Mouse (Mus musculus) MEL (cell line): Measurements from ENCODE around the gene Ppp1r1b. TPM values are rescaled to one million over a fixed set of nuclear protein-coding genes. Genes with fewer than 3 reads are reported as not detected.

Source experiments
- DNase-seq: peaks from one replicate; pipeline ENCODE4 v3.0.0; 2011; ENCODE audit warnings: low read depth, low spot score
- H3K27ac ChIP-seq: 2 replicates; pipeline ENCODE4 v1.5.1; 2012; ENCODE audit warnings: low read depth, mild to moderate bottlenecking, control low read depth, low read length, moderate library complexity; ENCODE audit not compliant: control insufficient read depth
- H3K27me3 ChIP-seq, 2 experiments: fragments of 150-350 bp in 1 of 2; sonication (generic) in 1 of 2; 2 replicates each; pipeline ENCODE4 v1.6.1; 2012; ENCODE audit warnings: low read length in 2 of 2, mild to moderate bottlenecking in 2 of 2, improper control_type of control experiment in 1 of 2, moderate library complexity in 1 of 2; ENCODE audit not compliant: insufficient read depth in 2 of 2, control insufficient read depth in 1 of 2
- H3K36me3 ChIP-seq, 2 experiments: 2 replicates each; pipeline ENCODE4 v1.6.1; 2012 to 2014; ENCODE audit warnings: low read length in 2 of 2, improper control_type of control experiment in 1 of 2, inconsistent platforms in 1 of 2, mild to moderate bottlenecking in 1 of 2; ENCODE audit not compliant: insufficient read depth in 2 of 2, control insufficient read depth in 1 of 2
- H3K4me1 ChIP-seq, 2 experiments: fragments of 150-350 bp in 1 of 2; sonication (generic) in 1 of 2; 2 replicates each; pipeline ENCODE4 v1.6.1; 2012; ENCODE audit warnings: low read length in 2 of 2, improper control_type of control experiment in 1 of 2, mild to moderate bottlenecking in 1 of 2; ENCODE audit not compliant: insufficient read depth in 2 of 2, control insufficient read depth in 1 of 2
- H3K4me3 ChIP-seq, 2 experiments: fragments of 150-350 bp in 1 of 2; sonication (generic) in 1 of 2; 2 replicates each; pipeline ENCODE4 v1.5.1; 2012; ENCODE audit warnings: low read depth in 2 of 2, low read length in 2 of 2, mild to moderate bottlenecking in 2 of 2, moderate library complexity in 2 of 2, control low read depth in 1 of 2, improper control_type of control experiment in 1 of 2; ENCODE audit not compliant: control insufficient read depth in 1 of 2, insufficient read depth in 1 of 2
- H3K79me2 ChIP-seq: 2 replicates; pipeline ENCODE4 v1.6.1; 2012; ENCODE audit warnings: mild to moderate bottlenecking, low read length, moderate library complexity; ENCODE audit not compliant: control insufficient read depth, poor library complexity, insufficient read depth
- H3K9ac ChIP-seq: 2 replicates; pipeline ENCODE4 v1.6.1; 2012; ENCODE audit warnings: low read depth, mild to moderate bottlenecking, control low read depth, low read length, moderate library complexity; ENCODE audit not compliant: control insufficient read depth, poor library complexity, severe bottlenecking
- H3K9me3 ChIP-seq: fragments of 150-350 bp; sonication (generic); replicated peaks from 2 replicates; pipeline ENCODE4 v1.6.1; 2012; ENCODE audit warnings: mild to moderate bottlenecking, low read length, improper control_type of control experiment, moderate library complexity; ENCODE audit not compliant: insufficient read depth
- CTCF ChIP-seq, 3 experiments: IDR thresholded peaks in 2 of 3; conservative IDR thresholded peaks in 1 of 3; 2 replicates each; pipeline ENCODE4 v1.5.1; 2011 to 2012; ENCODE audit warnings: low read length in 3 of 3, low read depth in 2 of 3, mild to moderate bottlenecking in 2 of 3, improper control_type of control experiment in 1 of 3, inconsistent platforms in 1 of 3, mixed read lengths in 1 of 3, moderate library complexity in 1 of 3; ENCODE audit not compliant: control insufficient read depth in 1 of 3, insufficient read depth in 1 of 3, poor library complexity in 1 of 3, severe bottlenecking in 1 of 3
- ELF1 ChIP-seq: IDR thresholded peaks from 2 replicates; pipeline ENCODE4 v1.6.1; 2014; ENCODE audit warnings: low read depth, mild to moderate bottlenecking, inconsistent platforms, low read length, improper control_type of control experiment, moderate library complexity
- ETS1 ChIP-seq: IDR thresholded peaks from 2 replicates; pipeline ENCODE4 v1.6.1; 2012; ENCODE audit warnings: low read depth, mild to moderate bottlenecking, inconsistent platforms, low read length, improper control_type of control experiment, moderate library complexity
- HCFC1 ChIP-seq: IDR thresholded peaks from 2 replicates; pipeline ENCODE4 v1.6.1; 2012; ENCODE audit warnings: low read depth, mild to moderate bottlenecking, inconsistent platforms, low read length, improper control_type of control experiment, moderate library complexity
- JUND ChIP-seq: IDR thresholded peaks from 2 replicates; pipeline ENCODE4 v1.6.1; 2011; ENCODE audit warnings: low read depth, mild to moderate bottlenecking, improper control_type of control experiment, low read length
- MAX ChIP-seq: IDR thresholded peaks from 2 replicates; pipeline ENCODE4 v1.6.1; 2011; ENCODE audit warnings: low read length, improper control_type of control experiment
- MEF2A ChIP-seq: IDR thresholded peaks from 2 replicates; pipeline ENCODE4 v1.6.1; 2014; ENCODE audit warnings: low read depth, mild to moderate bottlenecking, inconsistent platforms, low read length, improper control_type of control experiment; ENCODE audit not compliant: poor library complexity, insufficient replicate concordance, severe bottlenecking; ENCODE audit errors: extremely low read depth
- MYC ChIP-seq: IDR thresholded peaks from 2 replicates; pipeline ENCODE4 v1.6.1; 2011; ENCODE audit warnings: low read depth, mild to moderate bottlenecking, low read length, improper control_type of control experiment, moderate library complexity
- NELFE ChIP-seq: IDR thresholded peaks from 2 replicates; pipeline ENCODE4 v1.6.1; 2011; ENCODE audit warnings: low read depth, low read length, improper control_type of control experiment
- NRF1 ChIP-seq: IDR thresholded peaks from 2 replicates; pipeline ENCODE4 v1.6.1; 2014; ENCODE audit warnings: low read depth, mild to moderate bottlenecking, inconsistent platforms, low read length, improper control_type of control experiment, moderate library complexity; ENCODE audit not compliant: poor library complexity, insufficient read depth, severe bottlenecking
- RCOR1 ChIP-seq: IDR thresholded peaks from 2 replicates; pipeline ENCODE4 v1.6.1; 2012; ENCODE audit warnings: low read depth, mild to moderate bottlenecking, inconsistent platforms, low read length, improper control_type of control experiment
- SMC3 ChIP-seq: IDR thresholded peaks from 2 replicates; pipeline ENCODE4 v1.6.1; 2011; ENCODE audit warnings: low read depth, low read length, improper control_type of control experiment
- TAL1 ChIP-seq: IDR thresholded peaks from 2 replicates; pipeline ENCODE4 v1.6.1; 2012; ENCODE audit warnings: mild to moderate bottlenecking, inconsistent platforms, low read length, moderate library complexity, mixed read lengths
- TBP ChIP-seq: IDR thresholded peaks from 2 replicates; pipeline ENCODE4 v1.8.0; 2011; ENCODE audit warnings: low read depth, low read length, improper control_type of control experiment
- ZKSCAN1 ChIP-seq: IDR thresholded peaks from 2 replicates; pipeline ENCODE4 v1.6.1; 2012; ENCODE audit warnings: low read depth, mild to moderate bottlenecking, inconsistent platforms, low read length, improper control_type of control experiment, moderate library complexity
- ZNF384 ChIP-seq: IDR thresholded peaks from 2 replicates; pipeline ENCODE4 v1.6.1; 2012; ENCODE audit warnings: low read depth, mild to moderate bottlenecking, inconsistent platforms, low read length, improper control_type of control experiment
- polyA plus RNA-seq, 2 experiments: library from polyadenylated mRNA; stranded (reverse) in 1 of 2; unstranded in 1 of 2; fragments of >175 nt in 1 of 2; fragments of >200 nt in 1 of 2; gene quantifications; 2 replicates each; pipeline versions ENCODE4 v1.2.1 to v1.2.4; 2012; ENCODE audit warnings: low replicate concordance in 2 of 2, low read depth in 1 of 2; ENCODE audit not compliant: insufficient read length in 2 of 2, insufficient read depth in 1 of 2, missing spikeins in 1 of 2
- total RNA-seq: library from RNA; depleted of rRNA; stranded (reverse); fragments of 300-350 nt; gene quantifications from 2 replicates; pipeline ENCODE4 v1.2.3, GENCODE M21; 2012

Ppp1r1b gene
- total and polyA plus RNA-seq, 3 experiments = 35.2 to 114 TPM; not detected in 1

DNA sequence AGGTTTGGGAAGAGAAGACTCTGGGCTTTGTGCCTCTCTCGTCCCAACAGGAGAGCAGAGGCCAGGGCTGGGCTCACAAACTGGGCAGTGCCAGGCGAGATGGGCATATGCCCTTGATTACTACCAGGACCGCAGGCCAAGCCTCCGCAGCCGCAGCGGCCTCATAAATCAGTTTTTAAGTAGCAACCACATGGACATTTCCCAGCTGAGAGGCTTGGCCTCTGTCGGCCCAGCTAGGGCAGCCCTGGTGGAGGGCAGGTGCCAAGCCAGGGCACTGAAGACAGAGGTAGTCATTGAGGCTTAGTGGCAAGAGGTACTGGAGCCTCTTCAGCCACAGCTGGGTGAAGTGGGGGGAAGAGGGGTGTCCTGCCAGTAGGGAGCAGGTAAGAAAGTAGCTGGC is 30.7 kb upstream of the Ppp1r1b start (continued):
- TF ChIP-seq MEF2A = no peak

DNA sequence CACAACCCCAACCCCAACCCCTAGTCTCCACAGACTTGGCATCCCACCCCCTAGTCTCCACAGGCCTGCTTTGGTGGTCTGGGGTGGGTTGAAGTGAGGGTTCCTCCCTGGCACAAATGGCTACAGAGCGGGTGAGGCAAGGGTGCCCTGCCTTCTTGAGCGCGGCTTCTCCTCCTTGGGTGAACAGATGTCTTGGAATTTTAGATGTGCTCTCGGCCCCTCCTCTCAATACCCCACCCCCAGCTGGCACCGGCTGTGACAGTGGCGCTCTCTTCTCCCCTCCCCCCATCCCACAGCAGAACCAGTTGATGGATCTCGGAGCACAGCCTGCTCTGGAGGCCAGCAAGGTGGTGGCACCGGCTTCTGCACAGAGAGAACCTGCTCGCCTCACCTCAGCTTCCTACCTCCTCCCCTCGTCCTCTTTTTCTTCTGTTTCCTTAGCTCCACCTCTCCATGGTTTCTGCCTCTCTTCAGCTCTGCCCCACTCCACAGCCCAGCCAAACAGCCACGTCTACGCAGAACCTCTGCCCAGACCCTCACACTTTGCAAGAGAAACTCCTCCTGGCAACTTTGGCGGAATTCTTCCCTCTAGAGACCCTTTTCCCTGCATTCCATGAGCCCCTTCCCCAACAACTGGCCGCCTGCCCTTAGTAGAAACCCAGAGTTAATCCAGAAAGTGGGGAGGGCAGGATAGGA is 29.6 kb upstream of the Ppp1r1b start:
- no peak overlapping the region for H3K9ac ChIP-seq
- DNase-seq = no peak
- H3K36me3 ChIP-seq = no peaks in the 10 kb centered on the region
- no peaks in the 10 kb centered on the region for H3K9me3 ChIP-seq
- H3K27me3 ChIP-seq = peaks cover 14 to 37% of the 10 kb centered on the region in 2 experiments
- H3K4me3 ChIP-seq = no peak overlapping the region
- H3K27ac ChIP-seq = no peak overlapping the region
- no peaks in the 10 kb centered on the region for H3K79me2 ChIP-seq
- H3K4me1 ChIP-seq = peaks cover 0 to 2% of the 10 kb centered on the region in 2 experiments; a peak in 1 of 4 replicates
- TF ChIP-seq RCOR1 (no peak), ELF1 (no peak), ZNF384 (no peak), ETS1 (no peak), MYC (no peak), MAX (no peak), TBP (no peak), SMC3 (no peak), NRF1 (no peak), ZKSCAN1 (no peak), CTCF (IDR thresholded peaks at IDR 0.05 in 2 of 3, conservative IDR thresholded peaks at IDR 0.05 in 1 of 3; ENCODE audit: control insufficient read depth in 1 of 3, insufficient read depth in 1 of 3, low read depth in 2 of 3, low read length in 3 of 3, poor library complexity in 1 of 3, severe bottlenecking in 1 of 3) (no peak), NELFE (no peak), TAL1 (no peak)

DNA sequence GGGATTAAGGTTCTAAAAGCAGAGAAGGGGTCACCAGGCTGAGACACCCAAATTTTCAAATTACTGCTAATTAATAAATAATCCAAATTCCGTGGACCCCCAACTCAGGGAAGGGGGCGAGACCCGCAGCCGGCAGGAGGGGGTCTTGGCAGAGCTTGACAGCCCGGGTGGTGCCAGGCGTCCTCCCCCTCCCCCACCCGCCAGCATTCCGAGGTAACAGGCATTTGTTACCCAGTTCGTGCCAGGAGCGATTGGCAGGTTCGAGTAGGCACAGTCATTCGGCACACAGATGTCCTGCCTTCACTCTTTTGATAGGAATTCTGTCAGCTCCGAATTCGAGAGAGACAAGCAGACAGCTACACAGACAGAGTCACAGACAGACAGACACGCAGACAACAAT is 29.1 kb upstream of the Ppp1r1b start:
- no peak for TF ChIP-seq HCFC1
- no peak for TF ChIP-seq JUND
- TF ChIP-seq, all 39 proteins: peak for 0
- H3K4me1 ChIP-seq = no peaks in the 10 kb centered on the region
- DNase-seq = no peak
- peaks cover 14 to 41% of the 10 kb centered on the region in 2 experiments for H3K27me3 ChIP-seq
- H3K27ac ChIP-seq = no peak overlapping the region
- H3K4me3 ChIP-seq = no peak overlapping the region
- no peaks in the 10 kb centered on the region for H3K36me3 ChIP-seq
- no peak overlapping the region for H3K9ac ChIP-seq
- no peaks in the 10 kb centered on the region for H3K9me3 ChIP-seq
- no peaks in the 10 kb centered on the region for H3K79me2 ChIP-seq
